Mouse (Mus musculus) megakaryocyte, adult 5-6 weeks (primary cell): ENCODE measurements around the gene Zzz3. TPM values are rescaled to one million over a fixed set of nuclear protein-coding genes. Genes with fewer than 3 reads are reported as not detected.
A peak's percentile ranks its signal among the peaks of the same experiment; 100 is the strongest.

Experiments used
- ATAC-seq: 2 replicates; pipeline ENCODE4 v1.8.0; 2016; ENCODE audit warnings: mild to moderate bottlenecking, inconsistent platforms; ENCODE audit not compliant: poor library complexity, severe bottlenecking
- total RNA-seq, 2 experiments: library from RNA; stranded (forward) in 1 of 2; stranded (reverse) in 1 of 2; fragments of 153-499, 151-499 nt in 1 of 2; fragments of 221-1000, 200-1000 nt in 1 of 2; gene quantifications; 2 replicates each; pipeline versions ENCODE4 v1.2.3 to v1.2.4; 2015 to 2017

The Zzz3 gene
- 28.2 and 34.0 TPM in 2 replicates for total RNA-seq (2015)
- 47.8 and 48.3 TPM in 2 replicates for total RNA-seq (2017)

DNA sequence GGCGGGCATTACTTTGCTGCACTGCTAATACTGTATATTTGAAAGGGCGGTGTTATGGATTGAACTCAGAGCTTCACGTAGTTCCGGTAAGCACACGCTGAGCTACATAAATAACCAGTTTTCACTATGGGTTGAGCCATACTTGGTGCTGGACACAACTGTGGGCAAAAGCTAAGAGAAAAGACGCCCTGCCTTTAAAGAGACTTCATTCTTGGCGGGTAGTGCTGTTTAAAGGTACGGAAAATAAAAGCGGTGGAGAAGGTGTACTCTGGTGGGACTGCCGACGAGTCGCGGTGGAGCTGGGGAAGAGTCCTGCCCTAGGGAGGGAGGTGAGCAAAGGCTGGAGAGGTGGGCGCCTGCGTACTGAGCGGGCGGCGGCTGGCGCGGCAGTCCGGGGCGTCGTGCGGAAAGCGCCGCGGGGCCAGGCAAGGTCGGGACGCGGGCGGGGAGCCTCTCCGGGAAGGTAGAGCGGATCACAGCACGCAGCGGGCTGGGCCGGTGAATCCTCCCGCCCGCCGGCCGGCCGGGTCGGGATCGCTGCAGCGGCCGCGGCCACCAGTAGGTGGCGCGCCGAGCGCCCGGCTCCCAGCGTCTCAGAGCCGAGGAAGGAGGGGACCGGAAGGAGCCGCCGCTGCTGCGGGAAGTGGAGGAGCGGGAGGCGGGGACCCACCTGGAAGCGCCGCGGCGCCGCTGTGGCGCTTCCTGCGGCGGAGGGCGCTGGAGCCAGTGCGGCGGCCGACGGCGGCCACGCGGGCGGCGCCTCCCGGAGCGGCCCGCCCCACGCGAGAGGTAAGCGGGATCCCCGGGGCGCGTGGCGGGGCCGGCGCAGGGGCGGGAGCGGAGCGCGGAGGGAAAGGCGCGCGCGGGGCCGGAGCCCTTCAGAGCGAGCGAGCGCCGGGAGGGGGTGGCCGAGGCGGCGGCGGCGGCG lies at the start of gene Zzz3:
Gene Zzz3 (plus strand): TSS at position 124 of the 928 bp plus-strand sequence.
- ATAC-seq = peak; percentile 76

DNA sequence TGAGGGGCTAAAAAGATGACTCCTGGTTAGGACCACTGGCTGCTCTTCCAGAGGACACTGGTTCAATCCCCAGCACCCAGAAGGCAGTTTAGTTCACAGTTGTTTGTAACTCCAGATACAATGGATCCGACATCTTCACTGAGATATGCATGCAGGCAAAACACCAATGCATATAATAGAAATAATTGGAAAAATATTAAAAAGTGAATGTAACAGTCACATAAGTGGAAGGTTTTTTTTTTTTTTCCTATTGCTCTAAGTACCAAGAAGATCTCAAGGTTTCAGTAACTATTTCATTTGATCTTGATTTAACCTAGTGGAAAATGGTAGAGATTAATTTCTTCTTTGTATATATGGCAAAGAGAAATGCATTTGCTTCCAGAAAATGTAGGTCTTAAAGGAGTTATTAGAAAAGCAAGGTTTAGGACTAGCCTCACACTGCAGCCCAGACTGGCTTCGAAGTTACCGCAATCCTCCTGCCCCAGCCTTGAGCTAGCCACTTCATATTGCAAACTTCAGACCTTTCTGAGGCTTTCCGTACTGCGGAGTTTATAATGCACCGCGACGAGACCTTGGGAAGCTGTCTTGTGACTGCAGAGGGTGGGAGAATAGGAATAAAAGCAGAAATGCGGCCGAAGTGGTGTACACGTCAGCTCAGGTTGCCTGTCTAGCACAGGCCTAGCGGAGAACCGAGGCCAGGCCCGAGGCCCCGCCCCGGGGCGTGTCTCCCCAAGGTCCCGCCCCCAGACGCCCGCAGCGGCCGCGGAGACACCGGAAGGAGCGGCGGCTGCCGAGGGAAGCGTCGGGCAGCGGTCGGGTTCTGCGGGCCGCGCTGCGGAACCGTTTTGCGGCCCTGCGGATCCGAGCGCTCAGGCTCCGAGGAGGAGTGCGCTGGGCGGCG lies 49.3 kb upstream of the Zzz3 start, which contains the start of gene Usp33:
Gene Usp33 (plus strand): TSS at position 747 of the 901 bp plus-strand sequence.
- peak; percentile 98 for ATAC-seq

DNA sequence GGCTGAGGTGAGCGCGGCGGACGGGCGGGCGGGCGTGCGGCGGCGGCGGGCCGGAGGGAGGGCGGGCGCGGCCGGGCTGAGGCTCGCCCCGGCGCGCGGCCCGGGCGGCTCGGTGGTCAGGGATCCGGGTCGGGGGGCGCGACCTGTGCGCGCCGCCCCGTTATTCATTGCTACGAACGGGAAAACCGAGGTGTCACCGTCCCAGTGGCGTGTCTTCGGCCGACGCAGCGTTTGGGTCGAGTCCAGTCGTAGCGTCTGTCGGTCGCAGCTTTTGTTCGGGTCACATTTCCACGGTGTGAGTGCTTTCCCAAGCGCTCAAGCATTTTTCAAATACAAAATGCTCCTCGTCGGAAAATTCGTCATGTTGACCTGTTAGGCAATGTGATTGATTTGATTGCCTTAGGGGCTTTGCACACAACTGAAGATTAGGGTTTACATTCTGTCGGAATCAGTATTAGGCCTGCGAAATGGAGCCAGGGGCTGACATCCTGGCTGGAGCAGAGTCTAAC lies 48.6 kb upstream of the Zzz3 start:
- peak; percentile 22 for ATAC-seq

DNA sequence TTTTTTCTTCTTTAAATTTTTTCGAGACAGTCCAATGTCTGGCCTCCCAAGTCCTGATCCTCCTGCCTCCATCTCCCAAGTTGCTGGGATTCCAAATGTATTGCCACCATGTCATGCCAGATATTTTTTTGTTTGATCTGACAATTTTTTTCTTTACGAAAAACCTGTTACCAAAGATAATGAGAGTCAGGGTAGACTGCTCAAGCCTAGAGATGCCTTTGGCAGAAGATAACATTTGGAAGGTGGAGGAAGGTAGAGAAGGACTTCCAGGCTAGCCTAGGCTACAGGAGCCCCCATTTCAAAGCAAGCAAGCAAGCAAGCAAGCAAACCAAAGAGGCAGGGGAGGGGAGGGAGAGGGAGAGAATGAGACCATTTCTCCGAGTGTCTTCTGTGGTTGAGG lies 48.0 kb upstream of the Zzz3 start:
- ATAC-seq = no peak

- no peak for ATAC-seq
These were observed 47.1 kb upstream of the Zzz3 start for GRCm38 (mm10) chr3:152348011-152348830.

- no peak for ATAC-seq
These were observed 44.8 kb upstream of the Zzz3 start for GRCm38 (mm10) chr3:152350431-152350830.

GRCm38 (mm10) chr3:152350966-152351365 lies 44.3 kb upstream of the Zzz3 start:
- no peak for ATAC-seq

DNA sequence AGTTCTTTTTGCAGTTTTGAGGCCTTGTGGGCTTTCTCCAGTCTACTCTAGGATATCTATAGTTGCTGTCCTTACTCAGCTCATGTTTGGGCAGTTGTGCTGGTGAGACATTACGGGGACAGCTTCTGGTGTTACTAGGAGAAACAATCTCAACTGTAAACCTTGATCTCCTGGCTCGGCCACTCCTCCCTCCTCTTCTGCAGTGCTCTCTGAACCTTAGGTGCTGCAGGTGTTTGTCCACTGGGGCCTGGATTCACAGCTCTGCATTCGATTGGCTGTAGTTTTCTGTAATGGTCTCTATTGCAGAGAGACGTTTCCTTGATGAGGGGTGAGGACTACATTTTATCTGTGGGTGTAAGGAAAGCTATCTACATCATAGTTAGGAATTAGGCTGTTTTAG lies 43.0 kb upstream of the Zzz3 start:
- no peak for ATAC-seq

DNA sequence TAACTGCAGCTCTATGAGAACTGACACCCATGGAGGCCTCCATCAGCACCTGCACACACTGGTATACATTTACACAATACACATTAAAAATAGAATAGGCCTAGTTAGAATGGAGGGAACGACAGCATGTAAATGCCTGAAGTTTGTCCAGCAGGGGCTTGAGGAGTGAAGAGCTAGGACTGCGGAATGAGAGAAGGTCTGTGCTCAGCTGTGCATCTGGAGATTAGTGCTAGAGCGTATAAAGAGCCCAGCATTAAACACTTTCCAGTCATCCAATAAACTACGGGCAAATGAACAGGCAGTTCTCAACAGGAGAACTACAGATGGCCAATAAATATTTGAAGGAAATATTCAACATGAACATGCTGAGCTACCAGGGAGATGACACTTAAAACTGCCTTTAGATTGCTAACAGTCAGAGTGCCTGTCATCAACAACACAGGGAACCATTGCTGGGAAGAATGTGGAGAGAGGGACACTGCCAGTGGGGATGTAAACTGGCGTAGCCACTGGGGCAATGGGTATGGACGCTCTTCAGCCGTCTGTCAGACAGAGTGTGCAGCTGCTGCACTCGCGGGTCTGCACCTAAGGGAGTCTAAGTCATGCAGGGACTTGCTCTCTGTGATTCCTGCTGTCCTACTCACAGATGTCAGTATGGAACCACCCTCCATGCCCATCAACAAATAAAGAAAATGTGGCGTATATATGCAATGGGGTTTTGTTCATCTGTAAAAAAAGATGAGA lies 41.7 kb upstream of the Zzz3 start:
- no peak for ATAC-seq

- ATAC-seq = peak; percentile 49
These were observed 39.9 kb upstream of the Zzz3 start for GRCm38 (mm10) chr3:152355361-152355760.

DNA sequence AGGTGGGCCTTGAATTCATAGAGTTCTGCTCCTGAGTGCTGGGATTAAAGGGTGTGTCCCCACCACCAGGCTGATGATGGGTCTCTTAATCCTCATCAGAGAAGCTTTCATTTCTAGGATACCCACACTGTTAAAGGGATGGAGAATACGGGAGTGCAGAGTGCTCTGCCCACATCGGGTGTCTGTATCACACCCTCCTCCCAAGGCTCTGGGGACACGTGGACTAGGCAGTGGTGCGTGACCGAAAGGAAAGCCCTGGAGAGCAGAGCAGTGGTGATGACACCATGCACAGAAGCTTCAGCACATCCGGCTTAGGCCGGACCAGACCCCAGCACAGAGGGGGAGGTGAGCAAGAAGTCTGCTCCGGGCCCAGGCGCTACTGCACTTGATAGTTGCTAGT lies 38.5 kb upstream of the Zzz3 start:
- ATAC-seq = no peak

DNA sequence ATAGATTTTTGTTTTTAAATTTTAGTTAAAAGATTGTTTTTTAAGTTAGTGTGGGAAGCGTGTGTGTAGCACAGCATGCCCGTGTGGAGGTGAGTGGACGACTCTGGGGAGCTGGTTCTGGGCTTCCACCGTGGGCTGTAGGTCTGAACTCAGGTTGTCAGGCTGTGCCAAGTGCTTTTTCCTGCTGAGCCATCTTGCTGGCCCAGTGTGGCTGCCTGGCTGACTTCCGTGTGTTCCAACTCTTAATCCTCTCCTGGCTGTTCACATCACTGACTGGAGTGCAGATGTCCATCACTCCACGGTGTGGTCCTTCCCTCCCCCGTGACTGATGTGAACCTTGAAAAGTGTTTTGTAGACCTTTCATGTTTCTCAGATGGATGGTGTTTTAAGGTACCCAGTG lies 36.1 kb upstream of the Zzz3 start:
- no peak for ATAC-seq

GRCm38 (mm10) chr3:152364181-152364580 lies 31.1 kb upstream of the Zzz3 start:
- no peak for ATAC-seq

GRCm38 (mm10) chr3:152376063-152376462 lies 19.2 kb upstream of the Zzz3 start:
- no peak for ATAC-seq

GRCm38 (mm10) chr3:152384106-152384505 lies 11.2 kb upstream of the Zzz3 start:
- no peak for ATAC-seq

GRCm38 (mm10) chr3:152396278-152396987 lies 1.2 kb downstream of the Zzz3 start:
- ATAC-seq = peak; percentile 87

DNA sequence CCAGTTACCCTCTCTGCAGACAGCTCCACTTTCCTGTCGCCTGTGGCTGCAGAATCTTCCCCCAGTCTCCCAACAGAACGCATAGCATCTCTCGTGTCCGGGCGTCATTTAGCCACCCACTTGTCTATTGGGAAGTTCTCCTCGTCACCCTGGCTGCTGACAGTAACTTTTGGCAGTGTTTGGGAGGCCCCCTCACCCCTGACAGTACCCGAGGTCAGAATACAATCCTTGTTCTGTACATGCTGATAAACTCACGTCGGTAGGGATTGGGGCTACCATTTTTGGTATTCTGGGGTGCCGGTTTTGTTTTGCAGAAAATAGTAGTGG lies 1.7 kb downstream of the Zzz3 start:
- no peak for ATAC-seq

DNA sequence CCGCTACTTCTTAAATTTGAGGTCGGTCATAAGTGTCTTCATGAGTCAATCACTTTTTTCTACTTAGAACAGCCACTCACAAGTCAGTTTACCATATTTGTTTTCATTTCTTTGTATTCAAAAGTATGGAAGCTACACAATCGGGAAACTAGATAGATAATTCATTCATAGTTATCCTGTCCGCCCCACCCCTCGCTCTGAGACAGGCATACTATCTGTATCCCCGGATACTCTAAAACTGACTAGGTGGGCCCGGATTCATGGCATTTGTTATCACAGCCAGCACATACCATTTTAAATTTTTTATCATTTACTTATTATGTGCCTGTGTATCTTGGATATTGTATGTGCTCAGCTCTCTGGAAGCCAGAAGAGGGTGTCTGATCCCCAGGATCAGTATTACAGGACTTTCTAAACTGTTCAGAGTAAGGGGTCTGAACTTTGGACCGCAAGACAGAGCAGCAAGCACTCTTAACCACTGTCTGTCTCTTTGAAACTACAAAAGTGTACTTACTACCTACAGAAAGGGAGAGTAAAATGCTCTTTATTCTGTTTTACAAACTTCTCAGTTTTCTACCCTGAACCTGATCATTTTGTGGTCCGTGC lies 2.2 kb downstream of the Zzz3 start:
- ATAC-seq = no peak

GRCm38 (mm10) chr3:152400441-152400840 lies 5.2 kb downstream of the Zzz3 start:
- no peak for ATAC-seq
